Mouse (Mus musculus): Measurements from ENCODE around the gene Rbm24. TPM values are rescaled to one million over a fixed set of nuclear protein-coding genes. Genes with fewer than 3 reads are reported as not detected.

Rbm24 gene
- polyA plus RNA-seq (2012; ENCODE audit: low replicate concordance) = not detected in 2 replicates

GRCm38 (mm10) chr13:46418141-46418601 is at the start of gene Rbm24:
Gene Rbm24 (plus strand): TSS chr13:46418434.

Other genes starting within 250 kb of the Rbm24 start
- gene Stmnd1, start 144.7 kb upstream of the Rbm24 start, polyA plus RNA-seq (2012; ENCODE audit: low replicate concordance) = not detected in 2 replicates
- 3.0 and 11.7 TPM in 2 replicates for gene Cap2, start 83.4 kb downstream of the Rbm24 start, polyA plus RNA-seq (2012; ENCODE audit: low replicate concordance)